Mouse (Mus musculus) adrenal gland, postnatal 25 days (tissue): ENCODE data around the gene Igtp. TPM values are rescaled to one million over a fixed set of nuclear protein-coding genes. Genes with fewer than 3 reads are reported as not detected.

Experiments
- total RNA-seq: library from RNA; stranded (reverse); gene quantifications from 2 replicates; pipeline ENCODE4 v1.2.3, GENCODE M21; 2021

Gene Igtp
- total RNA-seq, 1 experiment from 2014 or later = 11.8 TPM

Other genes with a start within 250 kb of the Igtp start
- gene Larp1, start 190.5 kb upstream of the Igtp start, total RNA-seq = 103 and 106 TPM in 2 replicates
- gene Gm12248, start 106.4 kb upstream of the Igtp start, total RNA-seq = 1.0 and 1.7 TPM in 2 replicates
- 54.1 and 65.5 TPM in 2 replicates for gene Cnot8, start 95.4 kb upstream of the Igtp start, total RNA-seq
- 23.3 and 26.5 TPM in 2 replicates for gene Gemin5, start 31.0 kb upstream of the Igtp start, total RNA-seq
- gene Mrpl22, start 27.9 kb upstream of the Igtp start, total RNA-seq = 70.7 and 72.0 TPM in 2 replicates
- 10.6 and 14.0 TPM in 2 replicates for gene Irgm2, start 62 bp downstream of the Igtp start, total RNA-seq
- not detected in 2 replicates for gene 4930438A08Rik, start 75.2 kb downstream of the Igtp start, total RNA-seq
- gene Zfp692, start 107.5 kb downstream of the Igtp start, total RNA-seq = 14.4 and 17.3 TPM in 2 replicates
- 53.1 and 53.4 TPM in 2 replicates for gene Zfp672, start 130.8 kb downstream of the Igtp start, total RNA-seq
- 41.7 and 64.5 TPM in 2 replicates for gene Sh3bp5l, start 131.2 kb downstream of the Igtp start, total RNA-seq
- gene Lypd8, start 179.5 kb downstream of the Igtp start, total RNA-seq = not detected in 2 replicates
- gene 1810065E05Rik, start 221.6 kb downstream of the Igtp start, total RNA-seq = not detected in 2 replicates
- gene Gm12253, start 233.0 kb downstream of the Igtp start, total RNA-seq = not detected in 2 replicates